Mouse (Mus musculus) left cerebral cortex, adult 8-10 months (tissue): ENCODE results near the gene Teddm2. TPM values are rescaled to one million over a fixed set of nuclear protein-coding genes. Genes with fewer than 3 reads are reported as not detected.

Experiments used
- DNase-seq, 2 experiments: peaks; one replicate each; pipeline ENCODE4 v3.0.0; 2022; ENCODE audit warnings: low spot score in 2 of 2
- total RNA-seq, 4 experiments: library from RNA; stranded (reverse); gene quantifications; 2 replicates each; pipeline ENCODE4 v1.2.4; 2022

Teddm2 gene
- total RNA-seq, result 1 to 10 TPM; 2.4 to 3.7 (median 3.0) TPM

- DNase-seq, result peak; percentile 93 to 96
Measured at GRCm38 (mm10) chr1:153899731-153900380, at the start of gene Teddm2, which contains the start of gene Glul. TSS of gene Teddm2 (minus strand) at chr1:153900228. TSS of gene Glul (plus strand) at chr1:153899944.

- peak in 1 of 2 experiments; percentile 37 for DNase-seq
Measured at GRCm38 (mm10) chr1:153947837-153948236, 47.8 kb upstream of the Teddm2 start.

GRCm38 (mm10) chr1:153946971-153947370 lies 46.9 kb upstream of the Teddm2 start:
- no peak for DNase-seq

- no peak for DNase-seq
Measured at GRCm38 (mm10) chr1:153945181-153945580, 45.2 kb upstream of the Teddm2 start.

GRCm38 (mm10) chr1:153940986-153941385 lies 41.0 kb upstream of the Teddm2 start:
- peak in 1 of 2 experiments; percentile 34 for DNase-seq

GRCm38 (mm10) chr1:153937025-153937424 lies 37.0 kb upstream of the Teddm2 start:
- no peak for DNase-seq

GRCm38 (mm10) chr1:153935844-153936380 lies 35.9 kb upstream of the Teddm2 start:
- no peak for DNase-seq

- DNase-seq, result no peak
Measured at GRCm38 (mm10) chr1:153933772-153934171, 33.7 kb upstream of the Teddm2 start.

- no peak for DNase-seq
Measured at GRCm38 (mm10) chr1:153930431-153930830, 30.4 kb upstream of the Teddm2 start.

- no peak for DNase-seq
Measured at GRCm38 (mm10) chr1:153924395-153925385, 24.7 kb upstream of the Teddm2 start.

GRCm38 (mm10) chr1:153922571-153923021 lies 22.6 kb upstream of the Teddm2 start:
- no peak for DNase-seq

GRCm38 (mm10) chr1:153921642-153922041 lies 21.6 kb upstream of the Teddm2 start:
- DNase-seq, result no peak

- no peak for DNase-seq
Measured at GRCm38 (mm10) chr1:153918521-153919206, 18.6 kb upstream of the Teddm2 start.

GRCm38 (mm10) chr1:153913869-153914268 lies 13.8 kb upstream of the Teddm2 start:
- no peak for DNase-seq

- DNase-seq, result no peak
Measured at GRCm38 (mm10) chr1:153911276-153911795, 11.3 kb upstream of the Teddm2 start.

GRCm38 (mm10) chr1:153910423-153910822 lies 10.4 kb upstream of the Teddm2 start:
- DNase-seq, result no peak

- no peak for DNase-seq
Measured at GRCm38 (mm10) chr1:153909963-153910291, 9.9 kb upstream of the Teddm2 start.

GRCm38 (mm10) chr1:153909213-153909962 lies 9.4 kb upstream of the Teddm2 start:
- DNase-seq, result no peak

GRCm38 (mm10) chr1:153908741-153909140 lies 8.7 kb upstream of the Teddm2 start:
- no peak for DNase-seq

GRCm38 (mm10) chr1:153908208-153908607 lies 8.2 kb upstream of the Teddm2 start:
- no peak for DNase-seq
